Mouse (Mus musculus) lung, postnatal 0 days (tissue): ENCODE measurements at regions not wholly inside any gene's neighbourhood (a gene's known extent, or its start where the extent isn't known, plus 50 kb on each side); places are given as distances from the start of the nearest gene placed in this dataset.

Experiments used
- ATAC-seq: fragments of 200-750 bp; cut with Nextera tagmentation; 2 replicates; pipeline ENCODE4 v1.8.0; 2017; ENCODE audit warnings: moderate library complexity
- DNase-seq: peaks from one replicate; pipeline ENCODE4 v3.0.0-alpha.2; 2016; ENCODE audit warnings: low spot score
- H3K27ac ChIP-seq: fragments of 300-500 bp; sonication (generic); 2 replicates; pipeline ENCODE4 v1.5.1; 2014; ENCODE audit warnings: antibody characterized with exemption, mild to moderate bottlenecking, low read length, mixed read lengths
- H3K27me3 ChIP-seq: fragments of 300-500 bp; sonication (generic); replicated peaks from 2 replicates; pipeline ENCODE4 v1.6.1; 2014; ENCODE audit warnings: low read length, mixed read lengths; ENCODE audit not compliant: insufficient read depth
- H3K36me3 ChIP-seq: fragments of 300-500 bp; sonication (generic); 2 replicates; pipeline ENCODE4 v1.6.1; 2014; ENCODE audit warnings: low read length, mixed read lengths; ENCODE audit not compliant: insufficient read depth
- H3K4me1 ChIP-seq: fragments of 300-500 bp; sonication (generic); 2 replicates; pipeline ENCODE4 v1.6.1; 2014; ENCODE audit warnings: antibody characterized with exemption, low read depth, low read length, mixed read lengths; ENCODE audit not compliant: insufficient read depth
- H3K4me2 ChIP-seq: fragments of 300-500 bp; sonication (generic); replicated peaks from 2 replicates; pipeline ENCODE4 v1.6.1; 2014; ENCODE audit warnings: low read depth, mild to moderate bottlenecking, low read length, moderate library complexity, mixed read lengths
- H3K4me3 ChIP-seq: fragments of 300-500 bp; sonication (generic); 2 replicates; pipeline ENCODE4 v1.5.1; 2014; ENCODE audit warnings: low read depth, low read length
- H3K9ac ChIP-seq: fragments of 300-500 bp; sonication (generic); replicated peaks from 2 replicates; pipeline ENCODE4 v1.6.1; 2014; ENCODE audit warnings: low read depth, mild to moderate bottlenecking
- H3K9me3 ChIP-seq: fragments of 300-500 bp; sonication (generic); 2 replicates; pipeline ENCODE4 v1.6.1; 2016; ENCODE audit warnings: low read length, mixed read lengths
- CTCF ChIP-seq: IDR thresholded peaks from 2 replicates; pipeline ENCODE4 v1.5.1; 2016; ENCODE audit warnings: antibody characterized with exemption, mild to moderate bottlenecking
- EP300 ChIP-seq: IDR thresholded peaks from 2 replicates; pipeline ENCODE4 v1.6.1; 2016; ENCODE audit warnings: antibody characterized with exemption, mild to moderate bottlenecking, control low read depth
- WGBS: fragments of 180-500 bp; shearing (Covaris S2); extraction: QIAGEN DNeasy Blood & Tissue Kit; methylation state at CpG from one replicate; pipeline ENCODE4 v1.1.7; 2014; 5-methylcytosine and 5-hydroxymethylcytosine counted together

DNA sequence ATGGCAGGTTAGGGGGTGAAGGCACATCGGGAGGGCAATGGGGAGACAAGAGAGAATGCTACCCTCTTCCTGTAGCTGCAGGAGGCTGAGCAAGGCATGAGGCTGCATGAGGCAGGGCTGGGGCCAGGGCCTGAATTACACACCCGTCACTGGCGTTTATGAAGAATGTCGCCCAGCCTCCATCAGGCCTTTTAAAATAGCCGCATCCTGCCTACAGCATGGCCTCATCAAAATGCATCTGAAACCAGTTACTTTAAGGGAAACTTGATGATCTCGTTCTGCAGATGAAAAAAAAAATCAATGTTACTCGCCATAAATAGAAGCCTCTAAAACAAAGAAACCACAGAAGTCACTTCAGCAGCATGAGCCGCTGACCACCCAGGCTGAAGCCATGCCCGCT is 208.3 kb downstream of the Prex1 start:
- no peak for DNase-seq

DNA sequence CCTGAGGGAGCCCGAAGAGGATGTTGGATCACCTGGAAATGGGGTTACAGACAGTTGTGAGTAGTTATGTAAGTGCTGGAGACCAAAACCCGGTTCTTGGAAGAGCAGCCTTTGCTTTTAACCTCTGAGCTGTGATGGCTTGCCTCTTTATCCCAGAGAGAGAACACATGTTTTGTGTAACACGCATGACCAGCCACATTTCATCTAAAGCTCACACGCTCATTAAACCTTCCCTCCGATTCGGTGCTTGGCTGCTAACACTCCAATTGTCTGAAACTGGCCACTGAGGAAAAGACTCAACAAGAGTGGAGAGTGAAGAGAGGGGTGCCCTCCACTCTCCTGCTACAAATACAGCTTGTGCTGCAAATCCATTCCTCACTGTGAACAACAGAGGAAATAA is 210.0 kb downstream of the Prex1 start:
- H3K36me3 ChIP-seq = no peaks in the 10 kb centered on the region
- no peak for DNase-seq
- H3K4me3 ChIP-seq = no peak overlapping the region
- no peak overlapping the region for H3K9ac ChIP-seq
- no peak overlapping the region for H3K27ac ChIP-seq
- no peak overlapping the region for H3K4me2 ChIP-seq
- no peaks in the 10 kb centered on the region for H3K4me1 ChIP-seq
- 83% methylated on average over 6 of the region's 6 CpGs for WGBS
- no peak for ATAC-seq
- no peak for TF ChIP-seq CTCF
- no peak for TF ChIP-seq EP300
- no peaks in the 10 kb centered on the region for H3K9me3 ChIP-seq
- H3K27me3 ChIP-seq = no peaks in the 10 kb centered on the region

More for the DNA sequence above, 208.3 kb downstream of the Prex1 start:
- Histone ChIP-seq H3K4me1 (no peaks in the 10 kb centered on the region), H3K36me3 (no peaks in the 10 kb centered on the region), H3K27ac (no peak overlapping the region), H3K9ac (no peak overlapping the region), H3K4me2 (no peak overlapping the region), H3K4me3 (no peak overlapping the region), H3K9me3 (no peaks in the 10 kb centered on the region), H3K27me3 (no peaks in the 10 kb centered on the region)
- TF ChIP-seq EP300 = no peak
- TF ChIP-seq CTCF = no peak
- no peak for ATAC-seq
- WGBS = 55% methylated on average over 9 of the region's 9 CpGs

DNA sequence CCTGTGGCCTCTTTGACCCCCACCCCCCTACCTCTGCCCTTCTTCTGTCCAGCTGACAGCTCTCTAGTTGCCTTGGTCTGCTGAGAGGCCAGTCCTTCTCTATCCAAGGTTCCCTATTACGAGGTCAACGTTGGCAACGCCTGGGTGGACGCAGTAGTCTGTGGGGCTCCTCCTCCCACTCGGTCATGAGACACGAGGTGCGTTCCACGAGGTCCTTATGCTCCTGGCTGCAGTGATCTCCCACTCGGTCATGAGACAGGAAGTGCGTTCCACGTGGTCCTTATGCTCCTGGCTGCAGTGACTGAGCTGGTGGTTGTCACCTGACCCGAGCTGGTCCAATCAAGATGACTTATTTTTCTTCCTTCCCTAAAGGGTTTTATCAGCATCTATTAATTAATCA is 220.7 kb downstream of the Prex1 start:
- 66% methylated on average over 12 of the region's 12 CpGs for WGBS
- ATAC-seq = no peak
- TF ChIP-seq EP300 = no peak
- Histone ChIP-seq H3K4me2 (no peak overlapping the region), H3K9me3 (no peaks in the 10 kb centered on the region), H3K4me1 (no peaks in the 10 kb centered on the region), H3K36me3 (no peaks in the 10 kb centered on the region), H3K4me3 (no peak overlapping the region), H3K27me3 (no peaks in the 10 kb centered on the region), H3K9ac (no peak overlapping the region), H3K27ac (no peak overlapping the region)
- no peak for DNase-seq

DNA sequence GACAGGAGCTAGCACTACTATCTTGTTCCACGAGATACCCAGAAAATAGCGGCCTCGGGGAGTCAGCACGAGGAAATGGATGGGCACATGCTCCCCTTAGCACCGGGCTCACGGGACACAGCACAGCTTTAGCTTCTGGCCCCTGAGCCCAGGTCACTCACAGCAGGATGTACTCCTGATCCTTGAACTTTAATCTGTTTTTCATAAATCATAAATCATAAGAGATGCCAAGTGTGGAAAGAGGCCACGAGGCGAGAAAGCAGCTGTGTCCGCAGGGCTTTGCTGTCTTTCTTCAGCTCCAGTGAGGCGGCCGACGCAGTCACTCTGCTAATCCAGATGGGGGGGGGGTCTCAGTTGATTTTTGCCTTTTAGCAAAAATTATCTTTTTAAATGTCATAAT is 221.2 kb downstream of the Prex1 start:
- 57% methylated on average over 12 of the region's 12 CpGs for WGBS
- H3K27ac ChIP-seq = no peak overlapping the region
- DNase-seq (no peak), ATAC-seq (no peak)
- no peaks in the 10 kb centered on the region for H3K4me1 ChIP-seq
- no peak overlapping the region for H3K4me3 ChIP-seq
- no peaks in the 10 kb centered on the region for H3K36me3 ChIP-seq
- TF ChIP-seq CTCF (no peak), EP300 (no peak)
- no peaks in the 10 kb centered on the region for H3K27me3 ChIP-seq
- H3K4me2 ChIP-seq = no peak overlapping the region
- H3K9ac ChIP-seq = no peak overlapping the region
- H3K9me3 ChIP-seq = no peaks in the 10 kb centered on the region

DNA sequence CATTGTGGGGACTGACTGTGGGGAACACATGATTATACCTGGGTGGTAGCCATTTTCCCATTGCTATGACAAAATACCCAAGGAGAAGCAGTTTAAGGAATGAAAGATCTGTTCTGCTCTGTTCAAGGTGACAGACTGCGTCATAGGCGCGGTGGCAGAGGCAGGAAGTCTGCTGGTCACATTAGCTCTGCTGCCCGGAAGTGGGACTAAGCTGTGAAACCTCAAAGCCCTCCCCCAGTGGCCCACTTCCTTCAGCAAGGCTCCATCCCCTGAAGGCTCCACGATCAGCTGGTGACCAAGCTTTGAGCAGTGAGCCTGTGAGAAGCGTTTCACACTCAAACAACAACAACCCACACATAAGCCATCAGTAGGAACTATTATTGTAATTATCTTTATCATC is 221.8 kb downstream of the Prex1 start:
- ATAC-seq (no peak), DNase-seq (no peak)
- 59% methylated on average over 6 of the region's 6 CpGs for WGBS
- H3K27ac ChIP-seq = no peak overlapping the region
- H3K4me3 ChIP-seq = no peak overlapping the region
- no peak overlapping the region for H3K4me2 ChIP-seq
- TF ChIP-seq EP300 (no peak), CTCF (no peak)
- H3K36me3 ChIP-seq = no peaks in the 10 kb centered on the region
- H3K9me3 ChIP-seq = no peaks in the 10 kb centered on the region
- no peak overlapping the region for H3K9ac ChIP-seq
- H3K4me1 ChIP-seq = no peaks in the 10 kb centered on the region
- H3K27me3 ChIP-seq = no peaks in the 10 kb centered on the region

DNA sequence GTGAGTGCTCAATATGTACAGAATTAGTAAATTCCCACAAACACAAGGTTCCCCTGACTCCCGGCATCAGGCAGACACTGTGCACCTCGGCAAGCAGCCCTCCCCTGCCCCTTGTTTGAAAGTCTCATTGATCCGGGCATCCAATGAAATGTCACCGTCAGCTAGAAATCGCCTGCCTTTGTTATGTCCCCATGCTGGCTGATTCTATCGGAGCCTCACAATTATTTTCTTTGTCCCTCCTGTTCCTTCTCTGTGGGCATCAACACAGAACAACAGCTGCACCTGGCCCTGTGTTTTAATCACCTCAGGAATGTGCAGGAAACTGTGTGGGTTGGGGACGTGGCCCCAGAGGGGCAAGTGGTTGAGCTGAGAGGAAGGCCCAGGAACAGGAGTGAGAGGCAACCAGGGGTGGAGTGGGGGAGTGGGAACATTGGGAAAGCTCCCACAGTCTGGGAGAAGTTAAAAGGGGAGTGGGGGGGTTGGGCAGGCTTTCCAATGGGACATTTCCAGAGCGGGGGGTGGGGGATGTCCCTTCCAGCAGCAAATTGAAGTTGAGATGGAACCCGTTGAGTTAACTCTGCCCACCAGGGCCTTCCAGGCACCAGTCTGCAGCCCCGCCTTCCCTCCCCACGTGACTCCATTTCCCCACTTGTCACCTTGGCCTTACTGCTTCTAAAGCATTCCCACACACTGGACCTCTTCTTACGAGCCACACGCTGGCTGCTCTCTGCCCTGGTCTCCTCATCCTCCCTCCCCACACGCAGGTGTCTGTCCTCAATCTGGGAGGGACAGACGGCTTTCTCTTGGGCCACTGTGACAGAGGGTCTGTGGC is 224.4 kb downstream of the Prex1 start:
- H3K27ac ChIP-seq = no peak overlapping the region
- H3K4me3 ChIP-seq = no peak overlapping the region
- H3K4me2 ChIP-seq = no peak overlapping the region
- H3K36me3 ChIP-seq = no peaks in the 10 kb centered on the region
- ATAC-seq (no peak), DNase-seq (no peak)
- H3K4me1 ChIP-seq = no peaks in the 10 kb centered on the region
- no peak for TF ChIP-seq CTCF
- no peak for TF ChIP-seq EP300
- H3K9me3 ChIP-seq = no peaks in the 10 kb centered on the region
- 63% methylated on average over 15 of the region's 15 CpGs for WGBS
- H3K27me3 ChIP-seq = no peaks in the 10 kb centered on the region
- no peak overlapping the region for H3K9ac ChIP-seq
